Mouse (Mus musculus): ENCODE measurements around the gene Cc2d1a. TPM values are rescaled to one million over a fixed set of nuclear protein-coding genes. Genes with fewer than 3 reads are reported as not detected.

Cc2d1a gene
- total RNA-seq, 1 experiment: 17.7 TPM

- in situ Hi-C loops (cut with MboI; ENCODE audit: low sequenced_read_pairs in 2 of 2, unreplicated experiment in 2 of 2): no loop called here
- Histone ChIP-seq H3K4me3 (ENCODE audit: insufficient read depth in 1 of 2, low read depth in 1 of 2, low read length in 2 of 2, poor library complexity in 1 of 2, severe bottlenecking in 1 of 2) (peak within 1 kb of the TSS; percentile 66 to 96), H3K4me1 (ENCODE audit: control insufficient read depth in 2 of 2, insufficient read depth in 2 of 2, low read length in 2 of 2, poor library complexity in 1 of 2) (peaks cover 2 to 13% of the 10 kb centered on the region in 2 experiments; a peak in 3 of 4 replicates), H3K9ac (ENCODE audit: insufficient read depth, low read depth, low read length, poor library complexity, severe bottlenecking) (peak within 1 kb of the TSS; percentile 74), H3K27ac (ENCODE audit: insufficient read depth, low read depth, low read length, poor library complexity, severe bottlenecking) (peak within 1 kb of the TSS; percentile 91), H3K36me3 (ENCODE audit: control insufficient read depth, insufficient read depth, low read length, poor library complexity, severe bottlenecking) (peaks cover 14% of the 10 kb centered on the region; the same call in 1 of the 2 replicates), H3K9me3 (ENCODE audit: control insufficient read depth, insufficient read depth, low read depth, low read length) (no peaks in the 10 kb centered on the region)
- TF ChIP-seq ZNF384 (IDR thresholded peaks at IDR 0.05; ENCODE audit: low read depth, low read length): no peak
- peak; percentile 89 for TF ChIP-seq CHD2 (IDR thresholded peaks at IDR 0.05; ENCODE audit: low read depth, low read length)
- peak; percentile 99 for DNase-seq (ENCODE audit: low read depth, low spot score)
Observed at GRCm38 (mm10) chr8:84104697-84105609, 42.8 kb downstream of the Cc2d1a start, which contains the start of gene Dcaf15. Gene Dcaf15 (minus strand): TSS chr8:84104768.

- Histone ChIP-seq H3K4me1 (ENCODE audit: control insufficient read depth in 2 of 2, insufficient read depth in 2 of 2, low read length in 2 of 2, poor library complexity in 1 of 2) (peaks cover 2 to 13% of the 10 kb centered on the region in 2 experiments; a peak in 3 of 4 replicates), H3K9me3 (ENCODE audit: control insufficient read depth, insufficient read depth, low read depth, low read length) (no peaks in the 10 kb centered on the region), H3K4me3 (ENCODE audit: insufficient read depth in 1 of 2, low read depth in 1 of 2, low read length in 2 of 2, poor library complexity in 1 of 2, severe bottlenecking in 1 of 2) (peak overlapping the region; percentile 66 to 96), H3K27ac (ENCODE audit: insufficient read depth, low read depth, low read length, poor library complexity, severe bottlenecking) (peak overlapping the region; percentile 91), H3K9ac (ENCODE audit: insufficient read depth, low read depth, low read length, poor library complexity, severe bottlenecking) (peak overlapping the region; percentile 74), H3K36me3 (ENCODE audit: control insufficient read depth, insufficient read depth, low read length, poor library complexity, severe bottlenecking) (peaks cover 14% of the 10 kb centered on the region; the same call in 1 of the 2 replicates)
- in situ Hi-C loops (cut with MboI; ENCODE audit: low sequenced_read_pairs in 2 of 2, unreplicated experiment in 2 of 2): no loop called here
- DNase-seq (ENCODE audit: low read depth, low spot score): peak; percentile 70
- TF ChIP-seq ZNF384 (IDR thresholded peaks at IDR 0.05; ENCODE audit: low read depth, low read length): no peak
- no peak for TF ChIP-seq HCFC1 (IDR thresholded peaks at IDR 0.05; ENCODE audit: borderline replicate concordance, insufficient read depth, low read length)
- no peak for TF ChIP-seq ZC3H11A (IDR thresholded peaks at IDR 0.05; ENCODE audit: borderline replicate concordance, low read depth, low read length)
- no peak for TF ChIP-seq CHD2 (IDR thresholded peaks at IDR 0.05; ENCODE audit: low read depth, low read length)
- no peak for TF ChIP-seq MAFK (IDR thresholded peaks at IDR 0.05; ENCODE audit: insufficient read depth, low read depth, low read length)
Observed at GRCm38 (mm10) chr8:84104221-84104620, 43.5 kb downstream of the Cc2d1a start.

- no peak for DNase-seq (ENCODE audit: low read depth, low spot score)
- H3K27ac ChIP-seq (ENCODE audit: insufficient read depth, low read depth, low read length, poor library complexity, severe bottlenecking): no peak overlapping the region
- H3K36me3 ChIP-seq (ENCODE audit: control insufficient read depth, insufficient read depth, low read length, poor library complexity, severe bottlenecking): peaks cover 17% of the 10 kb centered on the region
- in situ Hi-C loops (cut with MboI; ENCODE audit: low sequenced_read_pairs in 2 of 2, unreplicated experiment in 2 of 2): no loop called here
- peak overlapping the region; percentile 66 to 96 for H3K4me3 ChIP-seq (ENCODE audit: insufficient read depth in 1 of 2, low read depth in 1 of 2, low read length in 2 of 2, poor library complexity in 1 of 2, severe bottlenecking in 1 of 2)
- H3K9me3 ChIP-seq (ENCODE audit: control insufficient read depth, insufficient read depth, low read depth, low read length): no peaks in the 10 kb centered on the region
- TF ChIP-seq CHD2 (IDR thresholded peaks at IDR 0.05; ENCODE audit: low read depth, low read length): no peak
- no peak for TF ChIP-seq ZNF384 (IDR thresholded peaks at IDR 0.05; ENCODE audit: low read depth, low read length)
- no peak for TF ChIP-seq MAFK (IDR thresholded peaks at IDR 0.05; ENCODE audit: insufficient read depth, low read depth, low read length)
- TF ChIP-seq HCFC1 (IDR thresholded peaks at IDR 0.05; ENCODE audit: borderline replicate concordance, insufficient read depth, low read length): no peak
- TF ChIP-seq ZC3H11A (IDR thresholded peaks at IDR 0.05; ENCODE audit: borderline replicate concordance, low read depth, low read length): no peak
- 0 out of 2 replicates have a peak overlapping the region, but pooled peaks have one; percentile 74 for H3K9ac ChIP-seq (ENCODE audit: insufficient read depth, low read depth, low read length, poor library complexity, severe bottlenecking)
- peaks cover 2 to 13% of the 10 kb centered on the region in 2 experiments; a peak in 3 of 4 replicates for H3K4me1 ChIP-seq (ENCODE audit: control insufficient read depth in 2 of 2, insufficient read depth in 2 of 2, low read length in 2 of 2, poor library complexity in 1 of 2)
Observed at GRCm38 (mm10) chr8:84103601-84104000, 44.1 kb downstream of the Cc2d1a start.

- Histone ChIP-seq H3K9ac (ENCODE audit: insufficient read depth, low read depth, low read length, poor library complexity, severe bottlenecking) (no peak overlapping the region), H3K4me3 (ENCODE audit: insufficient read depth in 1 of 2, low read depth in 1 of 2, low read length in 2 of 2, poor library complexity in 1 of 2, severe bottlenecking in 1 of 2) (no peak overlapping the region), H3K9me3 (ENCODE audit: control insufficient read depth, insufficient read depth, low read depth, low read length) (no peaks in the 10 kb centered on the region), H3K36me3 (ENCODE audit: control insufficient read depth, insufficient read depth, low read length, poor library complexity, severe bottlenecking) (peaks cover 36% of the 10 kb centered on the region), H3K27ac (ENCODE audit: insufficient read depth, low read depth, low read length, poor library complexity, severe bottlenecking) (no peak overlapping the region), H3K4me1 (ENCODE audit: control insufficient read depth in 2 of 2, insufficient read depth in 2 of 2, low read length in 2 of 2, poor library complexity in 1 of 2) (peaks cover 2 to 13% of the 10 kb centered on the region in 2 experiments; a peak in 3 of 4 replicates)
- in situ Hi-C loops (cut with MboI; ENCODE audit: low sequenced_read_pairs in 2 of 2, unreplicated experiment in 2 of 2): no loop called here
- no peak for DNase-seq (ENCODE audit: low read depth, low spot score)
- TF ChIP-seq HCFC1 (IDR thresholded peaks at IDR 0.05; ENCODE audit: borderline replicate concordance, insufficient read depth, low read length) (no peak), CHD2 (IDR thresholded peaks at IDR 0.05; ENCODE audit: low read depth, low read length) (no peak), ZNF384 (IDR thresholded peaks at IDR 0.05; ENCODE audit: low read depth, low read length) (no peak), MAFK (IDR thresholded peaks at IDR 0.05; ENCODE audit: insufficient read depth, low read depth, low read length) (no peak), ZC3H11A (IDR thresholded peaks at IDR 0.05; ENCODE audit: borderline replicate concordance, low read depth, low read length) (no peak)
Observed at GRCm38 (mm10) chr8:84101476-84102270, 46.1 kb downstream of the Cc2d1a start.

All from ES-E14 (cell line).